Mouse (Mus musculus) G1E-ER4 (cell line): ENCODE data around the gene Fkbp2. TPM values are rescaled to one million over a fixed set of nuclear protein-coding genes. Genes with fewer than 3 reads are reported as not detected.

Experiments used
- GATA1 ChIP-seq: IDR thresholded peaks from one replicate; pipeline ENCODE4 v1.8.0; 2012; ENCODE audit warnings: low read length, inconsistent platforms
- polyA plus RNA-seq: library from polyadenylated mRNA; stranded (reverse); fragments of >175 nt; gene quantifications from 2 replicates; pipeline ENCODE4 v1.2.3, GENCODE M21; 2012

The Fkbp2 gene
- 182 and 256 TPM in 2 replicates for polyA plus RNA-seq

DNA sequence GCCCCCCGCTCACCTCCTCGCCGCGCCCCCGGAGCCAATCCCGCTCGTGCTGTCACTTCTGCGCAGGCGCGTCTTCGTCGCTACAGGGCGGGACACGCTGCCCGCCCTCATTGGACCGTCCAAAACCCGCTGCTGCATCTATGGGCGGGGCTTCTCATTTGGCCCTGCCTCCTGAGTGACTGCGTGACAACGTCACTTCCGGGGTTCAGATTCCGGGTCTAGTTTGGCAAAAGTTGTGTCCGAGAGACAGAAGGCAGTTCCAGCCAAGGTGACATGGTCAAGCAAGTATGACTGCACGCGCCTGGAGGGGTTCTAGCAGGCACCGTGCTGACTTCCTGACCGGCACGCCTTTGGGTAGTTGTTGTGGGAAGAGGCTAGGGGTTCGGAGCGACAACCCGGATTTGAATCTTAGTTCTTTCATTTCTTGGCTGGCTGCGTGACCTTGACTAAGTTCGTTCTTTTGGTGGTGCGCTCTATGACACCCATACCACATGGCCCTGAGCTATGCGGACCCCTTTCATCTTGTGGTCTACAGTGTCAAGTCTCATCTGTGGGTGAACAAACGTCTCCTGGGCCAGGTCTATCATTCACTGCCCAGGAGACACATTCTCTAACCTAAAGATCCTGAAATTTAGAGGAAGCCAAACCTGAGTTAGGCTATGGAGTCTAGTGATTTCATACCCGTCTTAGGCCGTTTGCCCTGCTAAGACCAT lies at the start of gene Fkbp2:
TSS of gene Fkbp2 (minus strand) at position 121 of the 713 bp plus-strand sequence.
- TF ChIP-seq GATA1 = no peak

DNA sequence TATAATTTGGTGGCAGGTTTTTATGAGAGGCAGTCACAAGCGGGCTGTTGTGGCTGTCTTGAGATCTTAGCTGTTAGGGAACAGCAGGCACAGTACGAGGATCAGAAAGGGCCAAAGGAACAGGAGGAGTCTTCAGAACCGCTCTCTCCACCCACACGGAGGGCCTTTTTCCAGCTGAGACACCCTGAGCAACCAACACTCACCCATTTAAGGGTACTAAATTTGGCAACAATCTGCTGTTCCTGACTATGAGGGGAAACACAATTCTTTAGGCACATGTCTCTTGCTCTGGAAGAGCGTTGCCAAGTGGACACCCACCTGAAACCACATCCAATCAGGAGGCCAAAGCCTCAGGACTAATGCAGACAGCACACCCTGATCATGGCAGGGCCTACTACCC lies 49.2 kb upstream of the Fkbp2 start:
- TF ChIP-seq GATA1 = no peak

DNA sequence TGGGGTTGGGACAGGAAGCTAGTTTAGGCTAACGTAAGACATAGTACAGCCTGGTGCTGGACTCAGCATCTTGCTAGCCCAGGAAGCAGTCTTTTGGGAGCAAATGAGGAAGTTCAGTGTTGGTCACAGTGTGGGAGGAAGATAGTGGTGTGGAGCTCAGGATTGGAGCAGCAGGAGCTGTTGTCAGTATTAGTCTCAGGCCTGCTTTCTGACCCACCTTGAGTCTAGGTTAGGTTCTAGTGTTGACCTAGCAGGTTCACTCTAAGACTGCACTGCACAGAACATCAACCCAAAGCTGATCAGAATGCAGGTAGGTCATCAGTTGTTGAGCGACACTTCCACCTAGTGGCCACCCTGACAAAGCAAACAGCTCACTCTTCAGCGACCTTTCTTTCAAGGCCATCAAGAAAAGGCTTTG lies 39.9 kb upstream of the Fkbp2 start:
- no peak for TF ChIP-seq GATA1

DNA sequence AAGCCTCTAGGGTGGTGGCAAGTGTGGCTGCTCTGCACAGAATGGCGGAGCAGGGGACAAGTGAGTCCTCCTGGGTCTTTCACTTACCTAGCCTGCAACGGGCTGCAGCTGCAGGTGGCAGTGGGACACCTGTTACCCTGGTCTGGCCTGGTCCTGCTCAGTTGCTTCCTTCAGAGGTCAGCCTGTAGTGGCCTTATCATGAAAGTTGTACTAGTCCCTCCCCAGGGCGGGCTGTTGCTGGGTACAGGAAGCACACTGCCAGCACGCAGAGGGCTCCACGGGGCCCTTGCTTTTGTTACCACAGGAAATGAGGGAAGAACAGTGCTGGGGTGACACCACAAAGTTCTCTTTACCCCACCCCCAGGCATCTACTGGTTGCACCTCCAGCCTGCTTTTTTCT lies 38.9 kb upstream of the Fkbp2 start, which contains the start of gene Fermt3:
TSS of gene Fermt3 (minus strand) at position 279 of the 400 bp plus-strand sequence.
- TF ChIP-seq GATA1 = no peak

DNA sequence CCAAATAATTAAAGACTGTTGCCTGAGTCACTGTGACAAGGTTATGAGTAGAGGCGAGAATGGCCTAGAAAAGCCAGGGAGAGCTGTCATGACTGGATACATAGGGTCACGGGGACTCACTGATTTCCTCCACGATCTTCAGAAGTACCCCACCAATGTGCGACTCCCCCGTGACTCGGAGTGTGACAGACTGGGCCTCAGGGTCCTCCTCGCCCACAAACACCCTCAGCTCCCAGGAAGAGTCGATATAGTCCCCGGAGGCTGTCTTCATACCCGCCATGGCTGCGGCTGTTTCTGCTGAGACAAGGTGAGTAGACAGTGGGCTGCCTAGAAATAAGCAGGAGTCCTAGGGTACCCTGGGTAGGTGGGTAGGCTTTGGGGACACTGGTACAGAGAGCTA lies 38.2 kb upstream of the Fkbp2 start:
- TF ChIP-seq GATA1 = no peak

DNA sequence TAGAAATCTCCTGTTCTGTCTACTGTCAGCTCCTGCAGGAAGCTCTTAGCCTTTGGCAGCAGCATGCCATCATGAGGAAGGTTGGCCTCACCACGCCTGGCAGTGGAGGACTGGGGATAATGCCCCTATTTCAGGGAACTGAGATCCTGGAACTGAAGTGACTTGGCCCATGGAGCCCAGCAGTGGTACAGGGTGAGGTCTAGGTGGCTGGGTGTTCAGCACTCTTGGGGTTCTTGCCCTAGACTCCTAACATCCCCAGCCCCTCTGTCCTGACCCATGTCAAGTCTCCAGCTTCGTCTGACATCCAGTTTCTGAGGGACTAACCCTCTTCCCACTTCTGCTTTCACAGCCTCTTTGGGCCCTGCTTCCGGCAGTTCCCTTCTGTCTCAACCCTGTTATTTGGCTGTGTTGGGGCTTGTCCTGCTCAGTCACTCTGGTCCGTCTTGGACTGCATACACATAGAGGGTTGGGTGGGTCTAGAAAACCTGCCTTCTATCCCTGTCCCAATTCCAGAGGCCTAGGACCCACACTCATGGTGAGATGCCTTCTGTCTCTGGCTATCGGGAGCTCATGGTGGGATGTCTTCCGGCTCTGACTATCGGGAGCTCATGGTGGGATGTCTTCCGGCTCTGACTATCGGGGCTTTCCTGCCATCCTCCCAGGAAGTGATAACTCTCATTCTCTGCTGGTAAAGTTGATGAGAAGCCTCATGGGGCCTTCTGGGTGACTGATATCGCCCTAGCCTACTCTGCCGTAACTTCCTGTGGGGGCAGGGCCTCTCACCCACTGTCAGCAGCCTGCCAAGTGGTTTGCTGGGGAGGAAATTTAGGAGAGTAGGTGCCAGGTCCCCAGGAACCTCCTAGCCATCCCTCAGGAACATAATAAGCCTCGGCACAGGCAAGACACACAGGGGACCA lies 37.5 kb upstream of the Fkbp2 start:
- TF ChIP-seq GATA1 = peak; percentile 94

DNA sequence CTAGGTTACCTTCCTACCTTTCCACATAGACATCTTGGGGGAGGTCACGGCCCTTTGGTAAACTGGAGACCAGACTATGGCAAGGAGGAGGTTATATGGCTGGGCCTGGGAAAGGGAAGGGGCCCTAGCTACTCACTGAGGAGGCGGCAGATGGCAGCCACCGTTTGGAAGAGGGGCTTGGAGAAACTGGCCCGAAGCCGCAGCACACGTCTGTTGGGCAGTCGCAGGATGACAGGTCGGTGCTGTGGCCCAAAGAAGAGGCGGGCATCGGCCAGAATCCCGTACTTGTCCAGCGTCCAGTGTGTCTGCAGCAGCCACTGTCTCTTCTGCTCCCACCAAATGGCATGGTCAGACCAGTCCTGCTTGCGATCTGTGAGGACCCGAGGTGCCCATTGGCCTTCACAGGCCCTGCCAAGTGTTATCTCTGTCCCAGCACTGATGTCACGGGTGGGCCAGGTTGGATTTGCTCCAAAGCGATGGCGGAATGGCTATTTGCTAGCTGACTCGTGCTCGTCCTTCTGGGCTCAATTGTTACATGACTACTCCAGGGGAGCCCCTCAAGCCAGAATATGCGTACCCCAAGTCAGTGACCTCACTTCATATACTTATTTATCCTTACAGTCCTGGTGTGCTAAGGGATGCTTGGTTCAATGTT lies 34.3 kb upstream of the Fkbp2 start:
- TF ChIP-seq GATA1 = no peak

DNA sequence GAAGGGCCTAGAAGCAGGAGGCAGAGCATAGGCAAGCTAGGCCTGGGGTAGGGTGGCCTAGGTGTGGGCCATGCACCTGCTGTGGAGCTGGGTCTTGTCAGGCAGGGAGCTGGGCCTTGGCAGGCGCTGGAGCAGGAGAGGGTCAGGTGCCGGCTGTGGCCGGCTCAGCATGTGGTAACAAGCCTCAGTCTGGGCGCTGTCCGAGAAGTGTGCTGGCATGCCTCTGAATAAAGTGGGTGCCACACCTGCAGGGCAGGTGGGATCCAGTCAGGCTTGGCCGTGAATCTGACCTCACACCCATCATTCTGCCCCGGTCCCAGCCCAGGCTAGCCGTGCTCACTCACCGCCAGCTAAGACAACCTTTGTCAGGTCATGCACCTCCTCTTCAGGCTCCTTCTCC lies 33.7 kb upstream of the Fkbp2 start:
- no peak for TF ChIP-seq GATA1

DNA sequence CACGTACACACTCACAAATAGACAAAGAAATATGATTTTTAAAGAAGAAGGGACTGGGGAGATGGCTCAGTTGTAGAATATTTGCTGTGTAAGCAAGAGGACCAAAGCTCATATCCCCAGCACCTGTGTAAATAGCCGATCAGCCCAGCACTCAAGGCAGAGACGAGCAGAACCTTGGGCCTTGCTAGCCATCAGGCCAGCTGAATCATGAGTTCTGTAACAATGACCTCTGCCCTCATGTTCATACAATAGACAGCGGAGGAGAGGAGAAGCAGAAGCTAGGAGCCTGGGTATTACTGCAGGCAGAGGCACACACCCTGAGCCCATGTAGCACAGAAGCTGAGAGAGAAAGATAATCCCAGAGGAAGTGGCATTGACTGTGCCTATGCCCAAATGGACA lies 32.1 kb upstream of the Fkbp2 start:
- TF ChIP-seq GATA1 = no peak

DNA sequence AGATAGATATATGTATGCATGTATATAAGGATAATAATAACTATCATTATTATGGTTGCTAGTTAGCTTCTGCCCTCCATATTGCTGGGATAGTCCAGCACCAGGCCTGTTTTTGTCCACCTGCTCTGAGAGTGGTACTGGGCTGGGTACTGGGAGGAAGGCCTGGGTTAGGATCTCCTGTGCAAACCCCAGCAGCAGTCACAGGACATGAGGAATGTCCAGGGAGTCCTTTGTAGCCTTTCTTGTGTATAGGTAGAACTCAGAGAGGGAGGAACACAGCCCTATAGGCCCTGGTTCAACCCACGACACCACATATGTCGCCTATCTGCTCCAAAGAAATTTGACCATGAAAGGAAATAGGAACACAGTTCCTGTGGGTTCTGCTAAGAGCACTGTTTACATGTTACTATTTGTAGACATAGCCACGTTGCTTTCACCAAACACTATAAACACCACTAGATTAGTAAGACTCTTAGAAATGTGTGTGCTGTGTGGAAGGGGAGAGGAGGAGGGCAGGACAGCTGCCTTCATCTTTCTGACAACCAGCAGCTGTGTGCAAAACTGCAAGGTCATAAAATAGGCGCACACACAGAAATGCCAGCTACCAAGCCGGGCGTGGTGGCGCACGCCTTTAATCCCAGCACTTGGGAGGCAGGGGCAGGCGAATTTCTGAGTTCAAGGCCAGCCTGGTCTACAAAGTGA lies 26.7 kb upstream of the Fkbp2 start:
- no peak for TF ChIP-seq GATA1

DNA sequence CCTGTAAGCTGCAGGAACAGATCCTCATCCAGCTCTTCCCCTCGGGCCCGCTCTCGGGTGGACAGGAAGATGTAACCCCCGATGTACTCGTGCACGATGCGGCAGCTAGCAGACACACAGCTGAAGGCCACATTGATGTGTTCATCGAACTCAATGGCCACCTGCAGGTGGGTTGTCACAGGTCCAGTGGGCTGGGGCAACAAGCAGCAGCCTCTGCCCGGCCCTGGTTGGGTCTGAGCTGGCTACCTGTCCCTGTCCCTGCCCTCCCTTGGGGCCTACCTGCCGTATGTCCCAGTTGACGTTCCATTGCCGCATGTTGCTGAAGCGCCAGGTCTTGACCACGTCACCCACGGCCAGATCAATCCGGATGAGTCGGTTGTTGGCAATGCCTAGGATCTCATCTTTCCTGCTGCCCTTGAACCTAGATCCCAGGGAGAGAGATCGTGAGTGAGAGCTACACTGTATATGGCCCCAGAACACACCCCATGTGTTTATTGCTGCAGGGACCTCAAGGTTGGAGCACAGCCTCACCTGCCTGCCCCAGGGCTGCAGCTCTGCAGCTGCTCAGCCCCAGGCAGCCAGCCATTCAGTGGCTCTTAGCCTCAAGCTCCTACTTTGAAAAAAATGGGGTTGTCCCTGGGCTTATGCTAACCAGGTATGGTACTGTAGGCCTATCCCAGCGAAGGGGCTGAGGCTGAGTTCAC lies 19.2 kb upstream of the Fkbp2 start:
- no peak for TF ChIP-seq GATA1

DNA sequence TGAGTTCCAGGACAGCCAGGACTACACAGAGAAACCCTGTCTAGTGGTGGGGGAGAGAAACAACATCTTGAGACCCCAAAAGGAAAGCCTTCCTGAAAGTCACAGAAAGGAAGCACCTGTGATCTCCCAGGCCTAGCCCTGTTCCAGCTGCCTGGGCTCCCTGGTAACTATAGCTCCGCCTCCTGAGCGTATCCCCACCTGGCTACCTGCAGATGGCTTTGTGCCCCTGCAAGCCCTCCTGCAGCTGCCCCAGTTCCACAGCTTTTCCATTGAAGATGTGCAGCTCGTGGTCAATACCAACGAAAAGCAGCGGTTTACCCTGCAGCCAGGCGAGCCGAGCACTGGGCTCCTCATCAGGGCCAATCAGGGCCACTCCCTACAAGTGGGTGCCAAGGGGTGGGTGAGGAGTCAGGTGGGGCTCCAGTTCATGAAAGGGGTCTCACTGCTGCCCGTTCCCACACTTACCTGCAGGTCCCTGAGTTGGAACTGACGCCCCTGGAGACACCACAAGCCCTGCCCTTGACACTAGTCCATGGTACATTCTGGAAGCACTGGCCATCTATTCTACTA lies 17.5 kb upstream of the Fkbp2 start:
- TF ChIP-seq GATA1 = no peak

DNA sequence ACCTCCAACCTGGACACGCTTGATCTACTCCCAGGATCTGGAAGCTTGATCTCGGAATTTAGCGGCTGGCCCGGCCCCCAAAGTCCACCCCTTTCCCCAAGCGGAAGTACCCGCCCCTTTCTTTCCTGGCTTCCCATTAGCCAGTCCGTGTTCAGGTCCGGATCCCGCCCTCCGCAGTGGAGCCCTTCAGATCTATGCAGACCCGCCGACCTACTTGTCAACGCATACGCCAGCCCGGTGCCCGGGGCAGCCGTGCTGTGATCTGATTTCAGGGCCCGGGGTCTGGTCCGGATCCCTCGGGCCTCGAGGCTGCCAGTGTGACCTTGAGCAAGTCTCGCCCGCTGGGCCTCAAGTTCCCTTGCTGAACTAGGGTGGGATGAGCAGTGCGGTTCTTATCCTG lies 15.7 kb upstream of the Fkbp2 start, which contains the start of the genes Nudt22 and Trpt1:
TSS of gene Nudt22 (minus strand) at position 112 of the 400 bp plus-strand sequence.
TSS of gene Trpt1 (plus strand) at position 126 of the 400 bp plus-strand sequence.
- no peak for TF ChIP-seq GATA1

DNA sequence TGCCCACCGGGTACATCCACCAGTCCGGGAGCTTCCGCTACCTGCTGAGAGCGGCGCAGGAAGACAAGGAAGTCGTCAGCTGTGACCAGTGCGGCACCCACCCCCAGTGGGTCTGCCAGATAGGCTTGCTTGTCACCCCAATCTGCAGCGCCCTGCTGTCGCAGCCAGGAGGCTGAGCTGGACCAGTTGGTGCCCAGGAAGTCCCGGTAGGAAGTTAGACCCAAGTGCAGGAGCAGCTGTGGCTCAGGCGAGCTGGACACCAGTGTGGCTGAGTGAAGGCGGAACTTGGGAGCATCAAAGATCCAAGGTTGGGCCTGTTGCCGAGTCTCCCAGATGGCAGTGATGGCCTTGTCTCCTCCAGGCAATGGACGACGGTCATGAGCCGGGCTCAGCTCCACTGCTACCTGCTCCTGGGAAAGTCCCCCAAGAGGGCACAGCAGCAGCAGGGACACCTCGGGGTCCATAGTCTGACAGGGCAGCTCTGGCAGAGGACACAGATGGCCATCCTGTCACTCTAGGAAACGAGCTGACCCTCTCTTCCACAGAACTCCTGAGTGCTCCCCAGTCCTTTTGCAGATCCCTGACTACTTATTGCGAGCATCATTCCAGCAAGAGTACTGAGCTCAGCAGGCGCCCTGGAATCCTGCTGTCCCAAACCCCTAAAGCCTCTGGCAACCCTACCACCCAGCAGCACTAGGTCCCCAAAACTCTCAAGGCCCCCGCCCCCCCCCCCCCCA lies 15.1 kb upstream of the Fkbp2 start:
- TF ChIP-seq GATA1 = no peak

DNA sequence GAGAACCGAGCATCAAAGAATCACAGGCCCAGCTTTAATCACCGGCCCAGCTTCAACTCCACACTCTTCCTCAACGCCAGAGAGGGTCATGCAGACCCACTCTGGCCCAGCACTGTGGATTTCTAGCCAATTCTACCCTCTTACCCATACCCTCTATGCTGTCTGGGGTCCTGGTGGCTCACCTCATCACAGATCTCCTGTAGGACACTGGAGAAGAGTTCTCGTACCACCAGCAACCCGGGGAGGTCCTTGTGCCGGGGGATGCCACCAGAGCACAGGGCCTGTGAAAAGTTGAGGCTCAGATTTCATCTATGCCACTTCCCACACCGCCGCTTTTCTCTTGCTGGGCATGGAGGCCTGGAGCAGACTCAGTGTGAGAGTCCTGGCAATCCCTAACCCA lies 14.2 kb upstream of the Fkbp2 start:
- TF ChIP-seq GATA1 = no peak
